Mouse (Mus musculus): ENCODE data around the gene Gns.

GRCm38 (mm10) chr10:121436258-121436645 lies 71.4 kb downstream of the Gns start:
- TF ChIP-seq EP300 (IDR thresholded peaks at IDR 0.05; ENCODE audit: low read depth): no peak
- TF ChIP-seq CTCF (IDR thresholded peaks at IDR 0.05; ENCODE audit: low read depth): no peak

All from liver, embryonic 14.5 days (tissue).